Mouse (Mus musculus) C2C12 (cell line): Measurements from ENCODE around the gene Lmo7. TPM values are rescaled to one million over a fixed set of nuclear protein-coding genes. Genes with fewer than 3 reads are reported as not detected.

Experiments
- H3K27me3 ChIP-seq: one replicate; pipeline ENCODE4 v1.6.1; 2011; ENCODE audit not compliant: control insufficient read depth, insufficient read depth, insufficient read length
- H3K36me3 ChIP-seq: one replicate; pipeline ENCODE4 v1.6.1; 2011; ENCODE audit not compliant: control insufficient read depth, insufficient read depth
- H3K4me3 ChIP-seq: one replicate; pipeline ENCODE4 v1.5.1; 2011; ENCODE audit warnings: mild to moderate bottlenecking, control low read depth; ENCODE audit not compliant: poor library complexity, insufficient read depth, severe bottlenecking
- H3K79me2 ChIP-seq: one replicate; pipeline ENCODE4 v1.6.1; 2011; ENCODE audit not compliant: control insufficient read depth, insufficient read depth
- H3K79me3 ChIP-seq: one replicate; pipeline ENCODE4 v1.6.1; 2011; ENCODE audit warnings: low read depth, control low read depth
- H3ac ChIP-seq: one replicate; pipeline ENCODE3; 2011; ENCODE audit warnings: low read depth; ENCODE audit not compliant: control insufficient read depth, insufficient read length
- CEBPB ChIP-seq: IDR thresholded peaks from one replicate; pipeline ENCODE4 v1.6.1; 2011; ENCODE audit warnings: low read depth, mild to moderate bottlenecking, control low read depth, moderate library complexity
- CTCF ChIP-seq: IDR thresholded peaks from one replicate; pipeline ENCODE4 v1.5.1; 2011; ENCODE audit not compliant: control insufficient read depth, insufficient read depth, insufficient read length
- FOSL1 ChIP-seq: IDR thresholded peaks from one replicate; pipeline ENCODE4 v1.8.0; 2011; ENCODE audit warnings: mild to moderate bottlenecking, low read length; ENCODE audit not compliant: poor library complexity, insufficient read depth, severe bottlenecking
- MAX ChIP-seq: IDR thresholded peaks from one replicate; pipeline ENCODE4 v1.6.1; 2011; ENCODE audit warnings: mild to moderate bottlenecking, control low read depth
- MYOD1 ChIP-seq: IDR thresholded peaks from one replicate; pipeline ENCODE4 v1.6.1; 2011; ENCODE audit warnings: low read depth; ENCODE audit not compliant: control insufficient read depth, insufficient read length
- MYOG ChIP-seq: IDR thresholded peaks from one replicate; pipeline ENCODE4 v1.6.1; 2011; ENCODE audit not compliant: control insufficient read depth, insufficient read length; ENCODE audit errors: extremely low read depth
- USF1 ChIP-seq: IDR thresholded peaks from one replicate; pipeline ENCODE4 v1.6.1; 2011; ENCODE audit warnings: low read depth, mild to moderate bottlenecking, control low read depth, moderate library complexity
- polyA plus RNA-seq: library from polyadenylated mRNA; unstranded; fragments of >200 nt; fragmentation: generic; extraction: Trizol; gene quantifications from one replicate; pipeline ENCODE4 v1.2.1, GENCODE M21; 2012; ENCODE audit warnings: missing spikeins

Lmo7 gene
- polyA plus RNA-seq, 1 experiment, result 18.8 TPM

DNA sequence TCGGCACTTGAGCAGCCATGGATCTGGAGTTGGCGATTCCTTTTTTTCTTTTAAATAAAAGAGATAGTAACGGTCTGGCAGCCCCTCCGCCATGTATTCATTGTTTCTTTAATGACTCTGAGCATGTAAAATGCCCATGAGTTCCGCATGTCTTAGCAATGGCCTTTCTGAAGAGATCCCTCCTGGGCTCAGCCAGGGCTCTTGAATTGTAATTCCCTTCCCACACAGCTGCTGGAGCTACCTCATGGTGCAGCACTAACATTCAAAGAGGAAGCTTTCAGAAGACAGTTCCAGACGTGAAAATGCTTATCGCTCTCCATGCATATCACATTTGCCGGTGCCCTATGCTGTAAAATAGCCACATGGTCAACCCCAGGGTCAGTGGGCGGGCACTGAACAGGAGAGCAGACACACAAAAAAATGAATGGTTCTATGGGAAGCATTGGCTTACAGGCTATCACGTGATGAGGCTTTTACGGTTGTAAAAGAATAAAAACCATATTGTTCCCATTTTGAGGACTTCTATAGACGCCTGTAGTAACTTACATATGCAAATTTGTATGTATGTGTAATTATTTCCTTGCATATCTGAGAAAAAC, 198.0 kb downstream of the Lmo7 start:
- no peaks in the 10 kb centered on the region for H3K79me2 ChIP-seq
- H3K27me3 ChIP-seq, result no peaks in the 10 kb centered on the region
- TF ChIP-seq USF1 (no peak), MAX (no peak)

DNA sequence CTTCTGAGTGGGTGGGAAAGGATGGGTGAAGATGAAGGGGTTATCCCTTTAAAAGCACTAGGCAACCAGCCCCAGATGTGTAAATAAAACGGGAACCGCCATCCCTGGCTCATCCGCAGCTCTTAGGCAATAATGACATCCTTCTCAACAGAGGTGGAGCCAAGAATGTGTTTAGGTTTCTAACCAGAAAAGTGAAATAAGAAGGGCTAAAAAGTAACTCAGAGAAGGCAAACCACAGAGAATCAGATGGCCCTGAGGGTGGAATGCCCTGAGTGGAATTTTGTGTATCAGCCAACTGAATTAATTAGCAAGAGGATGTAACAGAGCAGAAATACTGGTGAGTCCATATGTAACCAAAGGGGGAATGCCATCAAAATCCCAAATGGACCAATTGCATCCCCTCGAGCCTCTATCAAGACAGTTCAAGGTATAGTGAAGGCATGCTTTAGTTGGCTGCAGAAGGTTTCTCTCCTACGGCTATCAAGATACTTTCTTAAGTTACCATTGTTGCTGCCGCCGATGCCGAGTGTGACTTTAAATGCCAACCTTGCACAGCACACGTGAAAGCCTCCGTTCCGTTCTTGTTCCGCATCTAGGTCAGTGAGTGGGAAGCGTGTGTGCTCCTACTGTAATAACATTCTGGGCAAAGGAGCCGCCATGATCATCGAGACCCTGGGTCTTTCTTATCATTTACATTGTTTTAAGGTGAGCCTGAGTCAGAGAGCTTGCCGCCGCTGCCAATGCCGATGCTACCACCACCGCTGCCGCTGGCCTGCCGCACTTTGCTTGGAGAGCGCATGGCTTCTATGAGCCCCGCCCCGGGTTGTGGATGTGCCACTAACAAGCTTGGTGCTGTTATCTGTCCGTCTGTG, 201.1 kb downstream of the Lmo7 start:
- TF ChIP-seq FOSL1, result no peak
- no peak for TF ChIP-seq CTCF
- no peak for TF ChIP-seq USF1
- TF ChIP-seq CEBPB, result no peak
- no peak for TF ChIP-seq MYOG
- no peak for TF ChIP-seq MAX
- TF ChIP-seq MYOD1, result no peak
- no peak overlapping the region for H3ac ChIP-seq
- no peaks in the 10 kb centered on the region for H3K27me3 ChIP-seq
- no peaks in the 10 kb centered on the region for H3K79me3 ChIP-seq
- no peaks in the 10 kb centered on the region for H3K79me2 ChIP-seq
- peaks cover 22% of the 10 kb centered on the region for H3K36me3 ChIP-seq
- H3K4me3 ChIP-seq, result no peak overlapping the region

More for the DNA sequence above, 198.0 kb downstream of the Lmo7 start:
- H3K36me3 ChIP-seq, result peaks cover 24% of the 10 kb centered on the region
- no peaks in the 10 kb centered on the region for H3K79me3 ChIP-seq
- H3K4me3 ChIP-seq, result no peak overlapping the region
- H3ac ChIP-seq, result no peak overlapping the region

DNA sequence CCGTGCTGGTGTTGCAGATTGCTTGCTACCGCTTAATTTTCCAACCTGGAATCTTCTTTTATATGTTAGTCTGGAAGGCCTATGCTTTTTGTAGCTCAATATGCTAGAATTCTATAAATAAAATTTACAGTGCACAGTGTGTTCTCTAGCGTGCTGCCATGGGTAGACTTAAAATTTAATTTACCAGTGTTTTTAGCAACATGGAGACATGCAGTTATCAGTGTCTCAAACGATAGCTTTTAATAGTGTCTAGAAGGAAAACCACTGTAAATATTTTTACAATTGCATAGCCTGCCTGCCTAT, 201.6 kb downstream of the Lmo7 start:
- Histone ChIP-seq H3K27me3 (no peaks in the 10 kb centered on the region), H3K36me3 (peaks cover 18% of the 10 kb centered on the region), H3K79me2 (no peaks in the 10 kb centered on the region), H3K4me3 (no peak overlapping the region), H3K79me3 (no peaks in the 10 kb centered on the region), H3ac (no peak overlapping the region)
- TF ChIP-seq MYOG, result no peak
- TF ChIP-seq MAX, result no peak
- TF ChIP-seq CTCF, result no peak
- no peak for TF ChIP-seq USF1
- TF ChIP-seq FOSL1, result no peak
- TF ChIP-seq CEBPB, result no peak
- TF ChIP-seq MYOD1, result no peak

DNA sequence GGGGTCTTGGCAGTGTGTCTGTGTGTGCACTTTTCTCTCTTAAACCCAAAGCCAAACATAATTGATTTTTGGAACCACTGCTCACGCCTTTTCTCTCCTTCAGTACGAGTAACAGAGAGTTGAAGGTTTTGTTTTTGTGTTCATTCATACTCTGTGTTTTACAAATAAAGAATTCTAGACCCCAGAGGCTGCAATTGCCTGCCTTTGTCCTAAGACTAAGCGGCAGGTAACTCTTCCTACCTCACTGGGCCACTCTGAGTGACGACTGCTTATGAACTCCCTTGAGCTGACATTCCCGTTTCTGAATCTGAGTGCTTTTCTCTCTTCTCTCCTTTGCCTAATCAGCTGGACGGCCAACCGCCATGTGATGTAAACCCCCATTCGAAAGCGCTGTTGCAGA, 203.8 kb downstream of the Lmo7 start:
- Histone ChIP-seq H3K36me3 (peaks cover 4% of the 10 kb centered on the region), H3ac (no peak overlapping the region), H3K79me2 (no peaks in the 10 kb centered on the region), H3K4me3 (no peak overlapping the region), H3K79me3 (no peaks in the 10 kb centered on the region), H3K27me3 (no peaks in the 10 kb centered on the region)
- TF ChIP-seq MYOD1 (no peak), MAX (no peak), USF1 (no peak), CTCF (no peak), CEBPB (no peak), FOSL1 (no peak), MYOG (no peak)

DNA sequence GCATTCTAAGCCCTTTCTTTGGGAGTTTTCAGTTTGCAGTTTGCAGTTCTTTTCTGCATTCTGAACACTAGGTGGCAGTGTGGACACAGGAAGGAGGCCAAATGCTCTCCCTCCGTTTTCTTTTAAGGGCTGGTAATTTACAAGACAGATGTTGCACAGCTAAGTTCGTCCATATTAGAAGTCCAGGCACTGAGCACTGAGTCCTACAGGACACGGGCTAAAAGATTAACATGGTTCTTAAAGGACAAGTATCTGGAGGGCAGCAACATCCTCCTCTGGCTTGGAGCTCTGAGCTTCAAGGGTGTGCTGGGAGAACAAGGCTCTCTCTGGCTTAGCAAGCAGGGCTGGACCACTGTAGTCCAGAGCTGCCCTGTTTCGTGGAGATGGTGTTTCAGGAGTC, 213.2 kb downstream of the Lmo7 start:
- TF ChIP-seq CTCF (peak; percentile 23), MAX (no peak)
- Histone ChIP-seq H3K36me3 (no peaks in the 10 kb centered on the region), H3K27me3 (no peaks in the 10 kb centered on the region), H3K4me3 (no peak overlapping the region), H3ac (no peak overlapping the region), H3K79me3 (no peaks in the 10 kb centered on the region), H3K79me2 (no peaks in the 10 kb centered on the region)

DNA sequence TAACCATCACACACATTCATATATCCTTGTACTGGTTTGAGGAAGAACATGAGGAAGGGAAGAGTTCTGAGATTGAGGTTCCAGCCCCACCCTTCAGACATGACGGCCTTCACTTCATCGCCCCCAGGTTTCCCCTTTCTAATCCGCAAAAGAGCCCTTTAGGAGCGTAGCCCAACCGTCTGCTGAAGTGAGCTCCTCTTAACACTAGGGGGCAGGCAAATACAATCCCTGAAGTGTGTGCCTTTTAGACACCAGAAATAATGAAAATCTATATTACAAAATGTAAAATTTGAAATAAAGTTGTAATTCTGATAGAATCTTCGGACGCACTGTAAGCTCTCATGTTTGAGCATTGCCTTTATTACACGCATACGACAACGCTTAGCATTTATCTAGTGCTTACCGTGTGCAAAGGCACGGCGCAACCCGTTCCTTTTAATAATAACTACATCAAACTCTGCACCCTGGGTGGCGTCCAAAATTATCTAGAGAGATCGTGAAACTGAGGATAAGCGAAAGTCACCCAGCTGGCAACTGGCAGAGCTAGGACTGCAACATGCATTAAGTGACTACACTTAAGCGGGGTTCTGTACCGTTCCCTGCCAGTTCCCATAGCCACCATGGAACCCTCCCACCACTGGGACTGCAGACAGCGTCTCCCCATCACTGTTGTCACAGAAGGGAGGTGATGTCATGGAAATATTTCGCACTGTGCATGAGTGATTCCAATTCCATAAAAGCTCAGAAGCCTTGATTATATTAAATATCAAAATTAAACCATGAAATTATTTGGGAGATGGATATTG, 217.2 kb downstream of the Lmo7 start:
- Histone ChIP-seq H3K79me3 (no peaks in the 10 kb centered on the region), H3ac (no peak overlapping the region), H3K36me3 (no peaks in the 10 kb centered on the region), H3K27me3 (peaks cover under 1% of the 10 kb centered on the region), H3K79me2 (no peaks in the 10 kb centered on the region), H3K4me3 (no peak overlapping the region)
- TF ChIP-seq MYOG (no peak), MAX (no peak), MYOD1 (no peak), CTCF (peak; percentile 21)
